Mouse (Mus musculus) CH12F3 (cell line): ENCODE data around the gene Stk11.

Experiments
- in situ Hi-C: fragments of 300-500 bp; cut with MboI; formaldehyde crosslinking; loops from 2 replicates; pipeline ENCODE4 v1.14.3; 2020; ENCODE audit warnings: low sequenced_read_pairs

Stk11 gene

DNA sequence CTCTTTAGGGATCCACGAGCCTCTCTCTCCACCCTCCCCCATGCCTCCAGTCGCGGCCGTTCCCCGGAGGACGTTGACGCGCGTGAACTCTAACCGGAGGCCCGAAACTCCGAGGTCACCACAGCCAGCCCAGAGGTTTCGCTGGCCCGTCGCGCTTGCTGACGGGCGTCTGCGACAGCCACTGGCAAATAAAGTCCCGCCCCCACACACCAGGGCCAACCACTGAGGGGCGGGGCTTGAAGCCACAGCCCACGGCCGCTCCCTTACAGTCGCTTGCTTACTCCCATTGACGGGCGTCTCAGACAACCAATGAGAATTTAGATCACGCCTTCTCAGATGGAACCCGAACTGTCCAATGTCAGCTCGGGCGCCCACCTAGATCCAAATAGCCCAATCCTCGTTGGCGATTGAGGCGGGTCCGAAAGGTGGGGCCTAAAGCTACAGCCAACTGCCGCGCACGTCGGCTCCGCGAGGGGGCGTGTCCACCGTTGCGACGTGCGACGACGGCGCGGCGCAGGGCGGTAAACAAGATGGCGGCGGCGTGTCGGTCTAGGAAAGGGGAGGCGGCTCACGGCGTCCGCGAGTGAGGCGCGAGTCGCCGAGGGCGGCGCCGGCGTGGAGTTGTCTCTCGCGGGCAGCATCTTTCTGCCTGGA is at the start of gene Stk11:
Gene Stk11 (plus strand): TSS at position 514 of the 654 bp plus-strand sequence.
- in situ Hi-C loops, result no loop called here

DNA sequence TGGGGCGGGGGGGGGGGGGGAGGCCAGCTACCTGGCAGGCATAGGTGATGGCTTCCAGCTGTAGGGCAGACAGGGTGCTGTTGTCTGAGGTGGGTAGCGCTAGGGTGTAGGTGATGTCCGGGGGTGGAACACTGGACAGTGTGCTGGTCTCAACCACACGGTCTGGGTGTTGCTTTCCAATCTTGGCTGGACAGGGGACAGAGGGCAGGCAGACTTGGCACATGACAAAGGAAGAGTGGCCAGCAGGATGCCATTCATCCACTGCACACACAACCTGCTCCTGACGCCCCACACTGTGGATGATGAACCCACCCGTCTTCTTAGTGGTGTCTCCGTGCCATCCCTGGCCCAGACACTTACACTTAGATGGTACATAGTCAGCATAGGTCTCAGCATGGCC is 46.4 kb upstream of the Stk11 start:
- in situ Hi-C loops, result no loop called here

DNA sequence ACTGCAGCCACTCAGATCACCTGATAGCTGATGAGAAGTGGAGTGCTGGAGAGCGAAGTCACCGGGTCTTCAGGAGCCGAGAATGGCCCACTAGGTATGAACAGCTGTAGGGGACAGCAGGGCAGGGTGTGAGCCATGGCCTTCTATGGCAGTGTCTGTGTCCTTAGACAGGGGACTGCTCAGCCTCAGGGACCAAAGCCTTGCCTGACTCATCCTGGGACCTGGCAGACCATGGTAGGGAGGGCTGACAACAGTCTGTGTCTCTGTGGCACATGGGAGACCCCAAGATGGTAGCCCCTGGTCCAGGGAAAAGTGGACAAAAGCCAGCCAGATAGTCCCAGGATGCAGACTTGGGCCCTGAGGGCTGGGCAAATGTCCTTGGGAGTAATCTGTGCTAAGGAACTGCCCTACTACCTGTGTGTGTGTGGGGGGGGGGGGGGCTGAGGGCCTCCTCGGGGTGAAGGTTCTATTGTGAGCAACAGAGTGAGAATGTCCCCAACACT is 45.6 kb upstream of the Stk11 start:
- in situ Hi-C loops, result no loop called here

DNA sequence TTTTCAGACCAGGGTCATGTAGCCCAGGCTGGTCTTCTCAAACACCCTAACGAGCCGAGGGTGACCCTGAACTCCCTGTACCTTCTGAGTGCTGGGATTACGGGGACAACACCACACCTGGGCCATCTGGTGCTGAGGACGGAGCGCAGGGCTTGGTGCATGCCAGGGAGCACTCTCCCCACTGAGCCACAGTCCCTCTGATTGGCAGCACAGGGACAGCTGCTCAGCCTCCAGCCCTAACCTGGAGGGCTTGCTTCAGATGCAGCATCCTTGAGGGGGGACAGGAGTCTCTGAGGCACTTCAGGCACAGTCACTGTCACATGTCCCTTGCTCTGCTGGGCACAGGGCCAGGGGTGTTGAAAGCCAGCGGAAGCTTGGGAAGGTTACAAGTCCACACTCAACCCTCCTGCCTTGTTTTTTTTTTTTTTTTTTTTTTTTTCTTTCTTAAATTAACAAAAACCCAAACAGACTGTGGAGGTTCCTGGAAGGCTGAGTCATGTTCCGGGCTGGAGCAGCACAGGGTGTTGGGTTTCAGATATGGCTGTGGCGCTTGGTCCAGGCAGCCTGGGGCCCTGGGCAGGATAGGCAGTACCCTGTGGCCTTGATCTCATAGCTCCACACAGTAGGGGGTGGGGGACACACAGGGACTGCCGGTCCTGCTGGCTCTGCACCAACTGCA is 44.6 kb upstream of the Stk11 start:
- in situ Hi-C loops, result no loop called here

DNA sequence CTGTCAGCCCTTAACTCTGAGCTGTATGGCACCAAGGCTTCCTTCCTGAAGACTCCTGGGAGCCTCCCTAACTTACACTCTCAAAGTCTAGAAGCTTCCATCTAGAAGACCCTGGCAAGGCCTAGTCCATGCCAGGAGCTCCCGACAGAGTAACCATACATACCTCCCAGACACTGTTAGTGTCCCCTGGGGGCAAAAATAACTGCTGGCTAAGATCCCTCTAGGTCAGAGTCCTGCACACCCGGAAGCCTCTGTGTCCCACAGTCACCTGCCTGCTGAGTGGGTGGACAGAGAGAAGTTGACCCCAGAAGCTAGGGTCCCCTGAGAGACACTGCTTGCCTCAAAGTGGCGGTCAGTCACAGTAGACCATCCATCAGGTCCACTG is 44.1 kb upstream of the Stk11 start:
- in situ Hi-C loops, result no loop called here

DNA sequence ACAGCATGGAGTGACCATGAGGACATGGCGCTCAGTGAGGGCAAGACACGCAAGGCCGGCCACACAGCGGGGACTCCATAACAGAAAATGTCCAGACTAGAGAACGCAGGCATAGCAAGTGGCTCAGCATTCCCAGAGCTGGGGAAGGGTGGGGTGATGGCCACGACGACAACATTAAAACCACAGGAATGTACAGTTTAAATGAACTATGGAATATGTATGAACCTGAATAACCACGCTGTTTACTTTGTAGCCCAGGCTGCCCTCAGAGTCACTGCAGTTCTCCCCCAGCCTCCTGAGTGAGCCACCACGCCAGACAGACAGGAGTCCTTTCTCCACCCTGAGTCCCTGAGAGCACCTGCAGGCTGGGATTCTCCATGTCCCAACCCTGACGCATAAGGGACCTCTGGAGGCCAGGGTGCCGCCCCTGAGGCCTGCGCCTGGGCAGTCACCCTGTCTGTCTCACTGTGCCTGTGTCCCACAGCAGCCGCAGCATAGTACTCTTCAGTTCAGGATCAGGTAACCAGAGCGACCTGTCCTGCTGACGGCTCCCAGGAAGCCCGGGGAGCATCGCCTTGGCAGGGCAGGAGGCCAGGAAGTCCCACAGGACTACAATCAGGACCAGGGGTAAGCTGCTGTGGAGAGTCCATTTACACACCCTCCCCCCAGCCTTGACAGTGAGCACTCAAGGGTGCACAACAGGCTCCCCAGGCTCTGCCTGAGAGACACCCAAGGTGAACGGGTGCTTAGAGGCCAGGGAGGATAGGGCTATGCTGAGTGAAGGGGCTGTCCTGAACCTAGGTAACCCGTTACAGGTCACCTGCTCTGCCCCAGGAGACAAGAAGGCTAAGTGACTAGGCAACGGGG is 42.7 kb upstream of the Stk11 start:
- in situ Hi-C loops, result no loop called here

DNA sequence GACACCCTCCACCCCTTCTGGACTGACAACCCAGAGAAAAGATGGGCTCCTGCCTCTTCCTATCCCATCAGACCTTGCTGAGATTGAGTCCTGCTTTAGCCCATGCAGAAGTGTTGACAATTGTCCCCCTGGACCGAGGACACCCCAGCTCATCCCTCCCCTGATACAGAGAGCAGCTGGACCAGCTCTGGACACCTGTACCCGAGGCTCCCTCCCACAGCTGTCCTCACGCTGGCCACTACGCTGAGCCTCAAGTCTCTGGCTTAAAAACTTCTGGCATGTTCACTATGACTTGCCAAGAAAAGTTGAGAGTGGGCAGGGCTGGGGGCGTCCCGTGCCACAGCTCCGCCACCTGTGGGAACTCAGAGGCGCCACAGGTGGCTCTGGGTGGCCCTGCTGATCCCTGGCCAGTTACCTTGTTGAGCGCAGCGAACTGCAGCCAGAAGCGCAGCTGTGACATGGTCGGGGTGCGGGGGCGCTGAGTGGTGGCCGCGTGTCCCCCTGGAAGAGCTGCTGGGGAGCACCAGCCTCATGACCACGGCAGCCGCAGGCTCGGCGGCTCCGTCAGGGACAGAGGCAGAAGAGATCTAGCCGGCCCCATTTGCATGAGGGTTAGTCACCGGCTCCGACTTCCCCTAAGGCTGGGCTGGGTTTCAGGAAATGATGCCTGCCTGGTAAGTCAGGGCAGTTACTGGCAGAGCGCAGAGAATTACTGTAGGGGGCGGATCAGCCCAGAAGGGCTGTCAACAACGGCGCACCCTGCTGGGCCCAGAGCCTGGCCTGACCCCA is 40.6 kb upstream of the Stk11 start:
- in situ Hi-C loops, result no loop called here

DNA sequence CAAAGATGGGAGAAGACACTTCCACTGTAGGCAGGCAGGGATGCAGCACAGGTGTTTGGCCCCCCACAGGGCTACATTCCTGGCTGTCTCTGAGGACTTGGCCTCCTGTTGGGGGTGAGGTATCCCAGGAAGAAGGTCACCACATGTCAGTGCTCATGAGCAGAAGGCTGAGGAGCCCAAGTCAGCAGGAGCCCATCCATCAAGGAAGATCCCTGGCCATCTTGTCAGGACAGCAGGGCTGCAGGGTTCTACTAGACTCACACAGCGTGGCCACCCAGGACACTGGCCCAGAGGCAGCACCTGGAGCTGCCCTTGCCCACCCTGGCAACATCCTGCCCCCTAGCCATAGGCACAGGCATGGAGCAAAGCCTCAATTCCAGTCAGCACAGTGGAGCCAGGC is 39.7 kb upstream of the Stk11 start:
- in situ Hi-C loops, result no loop called here

DNA sequence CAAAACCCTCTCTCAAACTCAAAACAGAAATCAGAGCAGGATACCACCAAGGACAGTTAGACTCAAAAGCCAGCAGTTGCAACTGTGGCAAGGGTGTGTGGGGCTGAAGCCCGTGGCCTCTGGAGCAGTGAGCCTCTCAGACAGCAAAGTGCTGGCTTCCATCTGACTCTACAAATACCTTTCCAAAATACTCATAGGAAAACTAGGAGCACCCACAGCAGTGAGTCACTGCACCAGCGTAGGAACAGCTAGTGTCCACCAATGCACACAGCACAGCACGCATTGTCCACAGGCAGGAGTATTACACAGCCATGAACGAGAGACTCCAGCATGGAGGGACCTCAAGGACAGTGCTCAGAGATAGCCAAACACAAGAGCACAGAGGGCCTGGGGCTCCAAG is 39.2 kb upstream of the Stk11 start:
- in situ Hi-C loops, result no loop called here

DNA sequence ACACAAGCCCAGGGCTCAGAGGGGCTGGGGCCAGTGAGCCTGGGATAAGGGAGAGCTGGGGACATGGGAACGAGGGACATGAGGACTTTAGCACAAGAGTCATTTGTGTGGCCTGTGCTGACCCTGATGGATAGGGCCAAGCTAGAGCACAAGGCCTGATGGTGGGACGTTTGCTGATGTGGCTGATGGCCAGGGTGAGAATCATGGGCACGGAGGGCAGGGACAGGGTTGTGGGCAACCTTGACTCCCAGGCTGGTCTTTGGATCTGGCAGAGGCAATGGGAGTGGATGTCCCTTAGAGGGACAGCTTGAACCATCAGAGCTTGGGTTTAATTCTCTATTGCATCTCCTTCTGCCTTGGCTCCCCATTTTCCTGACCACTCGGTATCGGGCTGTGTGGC is 38.3 kb upstream of the Stk11 start:
- in situ Hi-C loops, result no loop called here

DNA sequence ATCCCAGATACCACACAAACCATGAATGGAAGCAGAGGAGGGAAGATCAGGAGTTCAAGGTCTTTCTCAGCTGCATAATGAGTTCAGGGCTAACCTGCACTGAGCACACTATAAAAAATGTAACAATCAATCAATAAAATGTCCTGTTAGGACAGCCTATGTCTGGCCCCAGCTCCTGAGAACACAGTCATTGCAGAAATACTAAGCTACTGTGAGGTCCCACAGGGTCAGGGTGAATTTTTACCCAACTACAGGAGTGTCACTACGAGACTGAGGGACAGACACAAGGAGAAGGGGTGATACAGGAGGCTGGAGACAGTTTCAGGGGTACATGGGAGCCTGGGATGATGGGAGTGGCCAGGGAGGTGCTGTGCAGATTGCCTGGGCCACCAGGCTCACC is 37.2 kb upstream of the Stk11 start:
- in situ Hi-C loops, result no loop called here

DNA sequence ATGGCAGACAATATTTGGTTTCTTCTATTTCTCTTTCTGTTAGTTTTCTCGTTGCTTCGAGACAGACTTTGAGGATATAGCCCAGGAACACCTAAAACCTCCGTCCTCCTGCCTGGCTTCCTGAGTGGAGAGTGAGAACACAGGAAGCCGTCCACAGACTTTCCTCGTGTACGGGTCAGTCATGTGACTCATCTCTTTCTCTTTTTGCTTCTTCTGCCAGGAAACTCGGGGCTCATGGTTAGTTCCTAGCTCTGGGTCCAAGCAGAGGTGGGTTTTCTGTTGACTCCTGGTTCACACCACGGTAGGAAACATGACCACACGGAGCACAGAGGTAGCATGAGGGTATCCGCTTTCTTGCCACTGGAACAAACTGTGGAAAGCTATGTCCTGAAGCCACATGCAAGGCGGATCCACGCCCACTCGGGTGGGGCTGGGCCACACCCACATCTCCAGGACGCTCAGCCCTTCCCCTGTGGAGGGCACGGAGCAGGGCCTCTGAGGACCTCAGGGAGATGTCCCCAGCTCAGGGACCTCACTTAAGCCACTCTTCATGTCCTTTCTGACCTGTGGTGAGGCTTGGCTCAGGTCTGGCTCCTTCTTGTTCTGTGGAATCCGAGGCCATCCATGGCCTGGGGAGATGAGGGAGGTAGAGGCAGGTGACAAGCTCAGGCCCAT is 35.1 kb upstream of the Stk11 start:
- in situ Hi-C loops, result no loop called here

DNA sequence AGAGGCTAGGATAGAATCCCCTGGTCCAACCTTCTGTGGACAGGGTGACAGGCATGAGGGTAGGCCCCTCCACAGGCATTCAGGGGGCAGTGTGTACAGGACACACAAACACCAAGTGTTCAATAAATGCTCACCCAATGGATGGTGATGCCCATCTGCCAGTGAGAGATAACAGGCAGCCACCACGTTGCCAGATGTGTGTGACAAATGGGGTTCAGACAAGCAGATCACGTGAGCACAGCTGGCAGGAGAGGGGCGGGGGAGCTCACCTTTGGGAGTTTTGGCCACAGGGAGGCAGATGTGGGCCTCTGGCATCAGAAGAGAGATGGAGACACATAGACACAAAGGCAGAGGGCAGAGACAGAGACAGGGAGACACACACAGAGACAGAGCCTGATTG is 34.5 kb upstream of the Stk11 start:
- in situ Hi-C loops, result no loop called here

DNA sequence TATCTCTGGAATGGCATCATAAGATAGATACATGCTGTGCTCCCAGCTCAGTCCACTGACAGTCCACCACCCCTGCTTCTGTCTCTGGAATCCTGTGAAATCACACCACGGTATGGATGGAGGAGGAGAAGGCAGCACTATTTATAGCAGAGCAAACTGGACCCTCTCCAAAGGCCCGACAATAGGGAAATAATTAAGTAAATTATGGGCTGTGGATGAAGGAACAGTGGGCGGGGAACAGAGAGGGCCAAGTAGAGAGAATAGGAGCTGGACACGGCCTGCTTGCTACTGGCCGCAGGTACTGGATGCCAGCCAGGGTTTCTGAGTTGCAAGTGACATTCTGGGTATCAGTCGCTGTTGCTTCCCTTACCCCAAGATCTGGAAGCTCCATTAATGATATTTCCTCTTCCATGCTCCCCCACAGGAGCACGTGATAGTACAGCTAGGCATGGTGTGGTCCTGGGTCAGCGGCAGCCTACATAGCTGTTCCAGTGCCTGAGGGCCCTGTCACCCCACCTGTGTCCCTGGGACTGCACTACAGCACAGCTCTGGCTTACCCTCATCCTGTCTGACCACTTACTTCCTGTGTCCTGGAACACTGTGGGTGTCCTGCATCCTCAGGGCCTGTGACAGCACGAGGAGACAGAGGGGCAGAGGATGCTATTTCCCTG is 30.7 kb upstream of the Stk11 start:
- in situ Hi-C loops, result no loop called here

DNA sequence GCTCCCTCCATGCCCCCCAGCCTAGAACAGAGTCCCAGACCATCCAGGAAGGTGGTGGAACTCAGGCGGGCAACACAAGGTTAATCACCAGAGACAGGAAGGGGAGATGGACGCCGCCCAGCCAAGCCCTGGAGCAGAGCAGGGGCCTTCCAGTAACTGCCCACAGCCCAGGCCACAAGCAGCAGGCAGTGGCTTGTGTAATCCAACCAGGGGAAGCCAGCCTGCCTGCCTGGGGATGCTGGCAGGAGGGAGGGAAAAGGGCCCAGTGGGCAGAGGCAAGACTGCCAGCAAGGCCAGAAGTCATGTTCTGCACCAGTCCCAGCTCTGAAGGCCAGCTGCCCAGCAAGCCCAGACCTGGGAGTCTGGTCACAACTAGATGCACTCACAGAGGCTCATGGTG is 28.8 kb upstream of the Stk11 start:
- in situ Hi-C loops, result no loop called here

DNA sequence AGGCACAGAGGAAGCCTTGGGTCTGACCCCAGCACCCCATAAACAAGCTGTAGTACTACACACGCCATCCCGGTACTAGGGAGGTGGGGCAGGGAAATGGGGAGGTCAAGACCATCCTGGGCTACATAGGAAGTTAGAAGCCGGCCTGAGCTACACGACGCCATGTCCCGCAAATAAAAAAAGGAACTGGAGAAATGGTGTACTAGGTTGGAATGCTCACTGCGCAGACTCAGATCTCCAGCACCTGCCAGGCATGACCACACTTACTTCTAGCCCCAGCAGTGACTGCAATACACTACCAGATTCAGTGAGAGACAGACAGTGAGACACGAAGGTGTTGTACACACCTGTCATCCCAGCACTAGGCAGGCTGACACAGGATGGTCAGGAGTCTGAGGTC is 28.1 kb upstream of the Stk11 start:
- in situ Hi-C loops, result no loop called here

DNA sequence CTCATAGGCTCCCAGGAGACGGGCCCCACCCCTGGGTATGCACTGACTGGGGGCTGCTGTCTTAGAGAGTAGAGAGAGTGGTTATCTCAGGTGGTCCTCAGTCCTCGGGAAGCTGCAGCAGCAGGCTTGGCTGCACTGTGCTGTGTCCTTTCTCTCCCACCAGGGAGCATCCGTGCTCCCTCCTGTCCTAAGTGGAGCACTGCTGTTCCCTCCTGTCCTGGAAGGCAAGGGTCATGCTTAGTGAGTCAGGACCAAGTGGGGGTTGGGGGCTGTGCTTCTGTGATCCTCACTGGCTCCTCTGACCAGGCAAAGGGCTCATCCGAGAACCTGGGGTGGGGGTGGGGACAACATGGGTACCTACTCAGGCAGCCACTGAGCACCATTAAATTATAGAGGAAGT is 26.5 kb upstream of the Stk11 start:
- in situ Hi-C loops, result no loop called here

DNA sequence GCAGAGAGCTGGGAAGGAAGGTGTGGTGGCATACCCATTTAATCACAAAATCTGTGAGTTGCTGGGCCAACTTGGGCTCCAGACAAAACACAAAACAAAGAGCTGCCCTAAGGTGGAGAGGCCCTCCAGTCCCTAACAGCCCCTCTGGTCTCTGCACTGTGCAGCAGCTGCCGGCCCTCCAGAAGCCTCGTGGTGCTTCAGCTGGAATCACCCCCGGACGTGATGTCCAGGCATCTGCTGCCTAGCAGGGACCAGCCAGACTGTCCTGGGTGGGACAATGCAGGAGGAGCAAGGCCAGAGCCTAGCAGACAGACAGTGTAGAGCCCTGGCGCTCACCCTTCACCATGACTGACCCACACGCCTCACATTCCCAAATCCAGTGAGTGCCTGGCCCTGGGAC is 24.1 kb upstream of the Stk11 start:
- in situ Hi-C loops, result no loop called here

DNA sequence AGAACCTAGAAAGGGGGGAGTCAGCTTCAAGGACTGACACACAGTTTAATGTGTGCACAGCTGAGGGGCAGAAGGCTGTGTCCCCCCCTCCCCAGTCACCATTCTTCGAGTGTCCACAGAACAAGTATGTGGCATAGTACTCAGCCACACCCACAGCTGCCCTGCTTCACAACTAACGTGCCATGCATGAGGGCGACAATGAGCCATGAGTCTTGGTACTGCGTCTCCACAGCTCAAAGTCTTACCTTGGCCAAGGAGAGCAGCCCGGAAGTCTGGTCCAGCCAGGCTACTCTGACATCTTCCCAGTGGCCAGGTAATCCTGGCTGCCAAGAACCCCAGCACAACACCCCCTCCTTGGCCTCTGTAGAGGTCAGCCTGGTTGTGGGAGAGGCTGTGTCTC is 22.9 kb upstream of the Stk11 start:
- in situ Hi-C loops, result no loop called here

DNA sequence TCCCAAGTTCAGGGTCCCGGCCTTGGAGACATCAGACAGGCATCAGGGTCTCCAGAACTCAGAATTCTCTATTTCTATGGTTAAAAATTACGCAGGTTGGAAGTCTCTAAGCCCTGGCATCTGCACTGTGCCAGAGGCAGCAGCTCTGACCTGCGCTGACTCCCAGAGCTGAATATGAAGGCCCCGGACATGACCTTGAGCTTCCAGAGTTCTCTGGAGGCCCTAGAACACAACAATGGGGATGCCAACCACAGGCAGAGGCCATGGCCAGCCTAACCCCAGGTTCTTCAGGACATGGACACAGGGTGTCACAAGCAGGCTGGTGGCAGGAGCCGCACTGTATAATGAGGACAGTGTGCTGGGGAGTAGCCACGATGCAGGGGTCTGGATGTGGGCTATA is 21.5 kb upstream of the Stk11 start:
- in situ Hi-C loops, result no loop called here
